In genomic region chr9:62858266-62859019, GRCm38 (mm10) we compare ENCODE assay signal across 10 mouse cellular contexts. TPM values are rescaled to one million over a fixed set of nuclear protein-coding genes. Genes with fewer than 3 reads are reported as not detected.
DNase-seq lines count a peak whose midpoint lies in the region; ATAC-seq lines count a peak whose summit lies in the region.
"Had no signal": no experiment of that assay in that cellular context is flagged by ENCODE, and none has a peak within 500 bp of the region (broad histone marks: within the 10 kb centered on the region; RNA-seq: fewer than 3 reads in every experiment).

No protein-coding gene starts in this region.

- no peak overlapping the region for H3K9ac ChIP-seq in heart, embryonic 15.5 days
- H3K9ac ChIP-seq in hindbrain, embryonic 14.5 days = no peak overlapping the region
- H3K9ac ChIP-seq in limb, embryonic 13.5 days = peak overlapping the region; percentile 51; the same call in 1 of the 2 replicates
- H3K9ac ChIP-seq: forebrain, postnatal 0 days had no signal

- 61% methylated on average over 8 of the region's 8 CpGs for WGBS in heart, embryonic 15.5 days
- WGBS in hindbrain, embryonic 14.5 days = 52% methylated on average over 8 of the region's 8 CpGs
- WGBS in limb, embryonic 13.5 days = 12% methylated on average over 8 of the region's 8 CpGs

- no peaks in the 10 kb centered on the region for H3K27me3 ChIP-seq in heart, embryonic 15.5 days
- no peaks in the 10 kb centered on the region for H3K27me3 ChIP-seq in hindbrain, embryonic 14.5 days (ENCODE audit: control insufficient read depth, insufficient read depth, low read length)
- no peaks in the 10 kb centered on the region for H3K27me3 ChIP-seq in limb, embryonic 13.5 days

- H3K27ac ChIP-seq in heart, embryonic 15.5 days = peak overlapping the region; percentile 49; the same call in 1 of the 2 replicates
- no peak overlapping the region; the same call in 1 of the 2 replicates for H3K27ac ChIP-seq in hindbrain, embryonic 14.5 days
- H3K27ac ChIP-seq in limb, embryonic 13.5 days = peak overlapping the region; percentile 87

- no peak for ATAC-seq in heart, embryonic 15.5 days (replicated peaks; ENCODE audit: insufficient number of reproducible peaks, insufficient read depth, low FRiP score, low read depth)
- ATAC-seq in hindbrain, embryonic 14.5 days (ENCODE audit: low FRiP score) = no peak
- ATAC-seq in limb, embryonic 13.5 days (ENCODE audit: low FRiP score, low read depth) = peak; percentile 34; the same call in 1 of the 2 replicates
- ATAC-seq: forebrain, postnatal 0 days had no signal

- peaks cover 18% of the 10 kb centered on the region for H3K4me1 ChIP-seq in heart, embryonic 15.5 days (replicated peaks)
- peaks cover 9% of the 10 kb centered on the region; the same call in 1 of the 2 replicates for H3K4me1 ChIP-seq in hindbrain, embryonic 14.5 days (replicated peaks; ENCODE audit: control insufficient read depth, insufficient read depth, low read length)
- H3K4me1 ChIP-seq in limb, embryonic 13.5 days = peaks cover 47% of the 10 kb centered on the region

- no peaks in the 10 kb centered on the region for H3K9me3 ChIP-seq in heart, embryonic 15.5 days (replicated peaks)
- H3K9me3 ChIP-seq in hindbrain, embryonic 14.5 days (ENCODE audit: control insufficient read depth, low read length) = no peaks in the 10 kb centered on the region
- H3K9me3 ChIP-seq in limb, embryonic 13.5 days = no peaks in the 10 kb centered on the region

- DNase-seq in heart, adult 9 months (ENCODE audit: low spot score in 2 of 2) = no peak
- peak; percentile 20 for DNase-seq in MN1 (ENCODE audit: low spot score)
- no peak for DNase-seq in hindbrain, embryonic 14.5 days (ENCODE audit: low spot score)
- no peak for DNase-seq in cerebellum, postnatal 36 days
- DNase-seq in left cerebral cortex, postnatal 4 days = no peak
- DNase-seq in right cerebral cortex, postnatal 10 days (ENCODE audit: low spot score in 2 of 2) = no peak
- DNase-seq: layer of hippocampus, postnatal 36 days had no signal

- H3K36me3 ChIP-seq in heart, embryonic 15.5 days = no peaks in the 10 kb centered on the region
- H3K36me3 ChIP-seq in hindbrain, embryonic 14.5 days (replicated peaks; ENCODE audit: control insufficient read depth, insufficient read depth) = no peaks in the 10 kb centered on the region
- H3K36me3 ChIP-seq in limb, embryonic 13.5 days = no peaks in the 10 kb centered on the region

- intact Hi-C loops in left cerebral cortex, postnatal 4 days (cut with DNase I) = no loop called here

- peak overlapping the region; percentile 43; the same call in 1 of the 2 replicates for H3K4me2 ChIP-seq in heart, embryonic 15.5 days
- H3K4me2 ChIP-seq in hindbrain, embryonic 14.5 days (replicated peaks) = peak overlapping the region; percentile 15; the same call in 1 of the 2 replicates
- peak overlapping the region; percentile 60 for H3K4me2 ChIP-seq in limb, embryonic 13.5 days (replicated peaks)

- no peak overlapping the region for H3K4me3 ChIP-seq in heart, embryonic 15.5 days
- no peak overlapping the region for H3K4me3 ChIP-seq in hindbrain, embryonic 14.5 days (replicated peaks; ENCODE audit: low read length)
- H3K4me3 ChIP-seq in limb, embryonic 13.5 days = peak overlapping the region; percentile 30

RNA-seq across cellular contexts. Expression of gene Calml4, which starts 0.6 kb away (rescaled TPM):
- 3.0 and 4.3 TPM in 2 replicates for polyA plus RNA-seq in heart, embryonic 15.5 days (2015; fragmentation: Nextera tagmentation; extraction: Ambion mirVana)
- 16.7 and 32.8 TPM in 2 replicates for polyA plus RNA-seq in hindbrain, embryonic 14.5 days (2014; fragmentation: Nextera tagmentation; extraction: Ambion mirVana)
- polyA plus RNA-seq in limb, embryonic 13.5 days (2015; fragmentation: Nextera tagmentation; extraction: Ambion mirVana) = 8.9 and 12.8 TPM in 2 replicates
- under 1 TPM; 0.66 to 0.93 TPM for total RNA-seq in left cerebral cortex, postnatal 4 days (2021)

RNA-seq across cellular contexts. Expression of gene Cln6, which starts 19.9 kb away (rescaled TPM):
- 14.1 and 18.0 TPM in 2 replicates for polyA plus RNA-seq in heart, embryonic 15.5 days (2015; fragmentation: Nextera tagmentation; extraction: Ambion mirVana)
- polyA plus RNA-seq in hindbrain, embryonic 14.5 days (2014; fragmentation: Nextera tagmentation; extraction: Ambion mirVana) = 5.4 and 7.1 TPM in 2 replicates
- 20.3 and 21.3 TPM in 2 replicates for polyA plus RNA-seq in limb, embryonic 13.5 days (2015; fragmentation: Nextera tagmentation; extraction: Ambion mirVana)
- 1 to 10 TPM; 7.1 to 9.0 TPM for total RNA-seq in left cerebral cortex, postnatal 4 days (2021)

RNA-seq across cellular contexts. Expression of gene Fem1b, which starts 46.7 kb away (rescaled TPM):
- 11.4 and 14.8 TPM in 2 replicates for polyA plus RNA-seq in heart, embryonic 15.5 days (2015; fragmentation: Nextera tagmentation; extraction: Ambion mirVana)
- 86.6 and 101 TPM in 2 replicates for polyA plus RNA-seq in hindbrain, embryonic 14.5 days (2014; fragmentation: Nextera tagmentation; extraction: Ambion mirVana)
- polyA plus RNA-seq in limb, embryonic 13.5 days (2015; fragmentation: Nextera tagmentation; extraction: Ambion mirVana) = 19.4 and 21.9 TPM in 2 replicates
- 100 to 1,000 TPM; 126 to 127 TPM for total RNA-seq in left cerebral cortex, postnatal 4 days (2021)
